Mouse (Mus musculus): ENCODE results near the gene Fgfr2.
A peak's percentile ranks its signal among the peaks of the same experiment; 100 is the strongest.

The Fgfr2 gene

GRCm38 (mm10) chr7:132781130-132781814 is 341.9 kb downstream of the Fgfr2 start:
- DNase-seq (ENCODE audit: low read depth in 1 of 2, low spot score in 2 of 2) = no peak

- no peak for DNase-seq (ENCODE audit: low read depth in 1 of 2, low spot score in 2 of 2)
These were observed 342.5 kb downstream of the Fgfr2 start for GRCm38 (mm10) chr7:132780611-132781010.

GRCm38 (mm10) chr7:132778630-132779029 is 344.5 kb downstream of the Fgfr2 start:
- no peak for DNase-seq (ENCODE audit: low read depth in 1 of 2, low spot score in 2 of 2)

- DNase-seq (ENCODE audit: low read depth in 1 of 2, low spot score in 2 of 2) = no peak
These were observed 345.3 kb downstream of the Fgfr2 start for GRCm38 (mm10) chr7:132777728-132778453.

GRCm38 (mm10) chr7:132777117-132777516 is 346.0 kb downstream of the Fgfr2 start:
- DNase-seq (ENCODE audit: low read depth in 1 of 2, low spot score in 2 of 2) = no peak

- DNase-seq (ENCODE audit: low read depth in 1 of 2, low spot score in 2 of 2) = peak in 1 of 2 experiments; percentile 6
These were observed 346.6 kb downstream of the Fgfr2 start for GRCm38 (mm10) chr7:132776338-132777111.

- no peak for DNase-seq (ENCODE audit: low read depth in 1 of 2, low spot score in 2 of 2)
These were observed 347.2 kb downstream of the Fgfr2 start for GRCm38 (mm10) chr7:132775922-132776321.

- DNase-seq (ENCODE audit: low read depth in 1 of 2, low spot score in 2 of 2) = no peak
These were observed 347.8 kb downstream of the Fgfr2 start for GRCm38 (mm10) chr7:132775333-132775732.

- DNase-seq (ENCODE audit: low read depth in 1 of 2, low spot score in 2 of 2) = no peak
These were observed 350.0 kb downstream of the Fgfr2 start for GRCm38 (mm10) chr7:132773011-132773705.

- no peak for DNase-seq (ENCODE audit: low read depth in 1 of 2, low spot score in 2 of 2)
These were observed 350.7 kb downstream of the Fgfr2 start for GRCm38 (mm10) chr7:132772440-132772839.

- DNase-seq (ENCODE audit: low read depth in 1 of 2, low spot score in 2 of 2) = no peak
These were observed 354.4 kb downstream of the Fgfr2 start for GRCm38 (mm10) chr7:132768498-132769344.

GRCm38 (mm10) chr7:132767999-132768370 is 355.2 kb downstream of the Fgfr2 start:
- no peak for DNase-seq (ENCODE audit: low read depth in 1 of 2, low spot score in 2 of 2)

GRCm38 (mm10) chr7:132767233-132767998 is 355.7 kb downstream of the Fgfr2 start:
- no peak for DNase-seq (ENCODE audit: low read depth in 1 of 2, low spot score in 2 of 2)

- no peak for DNase-seq (ENCODE audit: low read depth in 1 of 2, low spot score in 2 of 2)
These were observed 356.8 kb downstream of the Fgfr2 start for GRCm38 (mm10) chr7:132766235-132766871.

- DNase-seq (ENCODE audit: low read depth in 1 of 2, low spot score in 2 of 2) = no peak
These were observed 357.4 kb downstream of the Fgfr2 start for GRCm38 (mm10) chr7:132765629-132766186.

GRCm38 (mm10) chr7:132764896-132765491 is 358.2 kb downstream of the Fgfr2 start:
- DNase-seq (ENCODE audit: low read depth in 1 of 2, low spot score in 2 of 2) = no peak

GRCm38 (mm10) chr7:132764314-132764713 is 358.8 kb downstream of the Fgfr2 start:
- no peak for DNase-seq (ENCODE audit: low read depth in 1 of 2, low spot score in 2 of 2)

- DNase-seq (ENCODE audit: low read depth in 1 of 2, low spot score in 2 of 2) = no peak
These were observed 359.2 kb downstream of the Fgfr2 start for GRCm38 (mm10) chr7:132763911-132764310.

Measured in monocyte, adult 2 months (primary cell).